Mouse (Mus musculus): ENCODE results near the gene Gm28551. TPM values are rescaled to one million over a fixed set of nuclear protein-coding genes. Genes with fewer than 3 reads are reported as not detected.
"Not testable (repeated sequence)": the region's sequence is repeated elsewhere in the genome, so short reads cannot be mapped to it uniquely, and the experiment has no call there.

Gm28551 gene
- total RNA-seq (2014; rRNA removed) (0.40 and 0.94 TPM in 2 replicates), polyA plus RNA-seq (2015; fragmentation: Nextera tagmentation; extraction: Ambion mirVana) (1.7 and 1.8 TPM in 2 replicates)

GRCm38 (mm10) chr1:53352327-53353261 is at the start of gene Gm28551, which contains the start of the genes Asdurf and Asnsd1:
Gene Gm28551, minus strand, starts transcription at chr1:53352667.
Gene Asdurf, minus strand, starts transcription at chr1:53352619.
Gene Asnsd1, minus strand, starts transcription at chr1:53352752.
- peak; percentile 72 for TF ChIP-seq CTCF (IDR thresholded peaks at IDR 0.05; ENCODE audit: low read depth)
- Histone ChIP-seq H3K4me2 (ENCODE audit: low read depth, low read length) (peak within 1 kb of the TSS; percentile 60), H3K4me3 (ENCODE audit: low read length) (peak within 1 kb of the TSS; percentile 89), H3K9ac (replicated peaks; ENCODE audit: low read length) (peak within 1 kb of the TSS; percentile 89), H3K36me3 (ENCODE audit: insufficient read depth, low read length) (peaks cover 7% of the 10 kb centered on the region), H3K27me3 (ENCODE audit: insufficient read depth, low read length) (no peaks in the 10 kb centered on the region), H3K9me3 (ENCODE audit: low read length) (no peaks in the 10 kb centered on the region), H3K4me1 (ENCODE audit: insufficient read depth, low read length) (no peaks in the 10 kb centered on the region), H3K27ac (peak within 1 kb of the TSS; percentile 89)
- peak; percentile 100 for ATAC-seq
- under 1% methylated on average over 44 of the region's 44 CpGs for WGBS
- DNase-seq (ENCODE audit: low spot score), result peak; percentile 98

GRCm38 (mm10) chr1:53393936-53394760 is 41.7 kb upstream of the Gm28551 start:
- not testable (repeated sequence) for ATAC-seq; H3K27ac ChIP-seq; H3K36me3 ChIP-seq (ENCODE audit: insufficient read depth, low read length); H3K4me1 ChIP-seq (ENCODE audit: insufficient read depth, low read length); H3K27me3 ChIP-seq (ENCODE audit: insufficient read depth, low read length); H3K9me3 ChIP-seq (ENCODE audit: low read length); H3K4me3 ChIP-seq (ENCODE audit: low read length); H3K9ac ChIP-seq (replicated peaks; ENCODE audit: low read length); DNase-seq (ENCODE audit: low spot score)
- WGBS, result 34% methylated on average over 21 of the region's 21 CpGs
- peak overlapping the region; percentile 31; the same call in 1 of the 2 replicates for H3K4me2 ChIP-seq (ENCODE audit: low read depth, low read length)

- TF ChIP-seq CTCF (IDR thresholded peaks at IDR 0.05; ENCODE audit: low read depth), result no peak
- Histone ChIP-seq H3K9ac (replicated peaks; ENCODE audit: low read length) (no peak overlapping the region), H3K4me2 (ENCODE audit: low read depth, low read length) (no peak overlapping the region), H3K27me3 (ENCODE audit: insufficient read depth, low read length) (no peaks in the 10 kb centered on the region), H3K4me3 (ENCODE audit: low read length) (no peak overlapping the region), H3K4me1 (ENCODE audit: insufficient read depth, low read length) (no peaks in the 10 kb centered on the region), H3K36me3 (ENCODE audit: insufficient read depth, low read length) (no peaks in the 10 kb centered on the region), H3K9me3 (ENCODE audit: low read length) (no peaks in the 10 kb centered on the region), H3K27ac (no peak overlapping the region)
- WGBS, result 85% methylated on average over 10 of the region's 14 CpGs
- ATAC-seq (no peak), DNase-seq (ENCODE audit: low spot score) (no peak)
Measured at GRCm38 (mm10) chr1:53388762-53389161, 36.3 kb upstream of the Gm28551 start.

- WGBS, result 80% methylated on average over 6 of the region's 6 CpGs
Measured at GRCm38 (mm10) chr1:53384085-53384688, 31.7 kb upstream of the Gm28551 start.

GRCm38 (mm10) chr1:53377731-53378130 is 25.3 kb upstream of the Gm28551 start:
- Histone ChIP-seq H3K9me3 (ENCODE audit: low read length) (no peaks in the 10 kb centered on the region), H3K36me3 (ENCODE audit: insufficient read depth, low read length) (no peaks in the 10 kb centered on the region), H3K4me2 (ENCODE audit: low read depth, low read length) (no peak overlapping the region), H3K9ac (replicated peaks; ENCODE audit: low read length) (no peak overlapping the region), H3K27me3 (ENCODE audit: insufficient read depth, low read length) (no peaks in the 10 kb centered on the region), H3K4me1 (ENCODE audit: insufficient read depth, low read length) (no peaks in the 10 kb centered on the region), H3K27ac (no peak overlapping the region), H3K4me3 (ENCODE audit: low read length) (no peak overlapping the region)
- WGBS, result 61% methylated on average over 3 of the region's 3 CpGs
- ATAC-seq, result no peak
- no peak for TF ChIP-seq CTCF (IDR thresholded peaks at IDR 0.05; ENCODE audit: low read depth)
- no peak for DNase-seq (ENCODE audit: low spot score)

More at GRCm38 (mm10) chr1:53384085-53384688, 31.7 kb upstream of the Gm28551 start:
- Histone ChIP-seq H3K4me2 (ENCODE audit: low read depth, low read length) (no peak overlapping the region), H3K9ac (replicated peaks; ENCODE audit: low read length) (no peak overlapping the region), H3K27me3 (ENCODE audit: insufficient read depth, low read length) (no peaks in the 10 kb centered on the region), H3K27ac (no peak overlapping the region), H3K4me1 (ENCODE audit: insufficient read depth, low read length) (no peaks in the 10 kb centered on the region), H3K9me3 (ENCODE audit: low read length) (no peaks in the 10 kb centered on the region), H3K36me3 (ENCODE audit: insufficient read depth, low read length) (no peaks in the 10 kb centered on the region), H3K4me3 (ENCODE audit: low read length) (no peak overlapping the region)
- no peak for ATAC-seq
- no peak for DNase-seq (ENCODE audit: low spot score)
- no peak for TF ChIP-seq CTCF (IDR thresholded peaks at IDR 0.05; ENCODE audit: low read depth)

GRCm38 (mm10) chr1:53375965-53376364 is 23.5 kb upstream of the Gm28551 start:
- H3K4me1 ChIP-seq (ENCODE audit: insufficient read depth, low read length); ATAC-seq; H3K4me3 ChIP-seq (ENCODE audit: low read length); H3K9me3 ChIP-seq (ENCODE audit: low read length); DNase-seq (ENCODE audit: low spot score); H3K36me3 ChIP-seq (ENCODE audit: insufficient read depth, low read length); H3K9ac ChIP-seq (replicated peaks; ENCODE audit: low read length); H3K4me2 ChIP-seq (ENCODE audit: low read depth, low read length); H3K27ac ChIP-seq; H3K27me3 ChIP-seq (ENCODE audit: insufficient read depth, low read length): not testable (repeated sequence)
- 63% methylated on average over 2 of the region's 2 CpGs for WGBS

Measured in hindbrain, postnatal 0 days (tissue).